Mouse (Mus musculus): ENCODE measurements around the gene Atxn1. TPM values are rescaled to one million over a fixed set of nuclear protein-coding genes. Genes with fewer than 3 reads are reported as not detected.

The Atxn1 gene
- total and polyA plus RNA-seq, 3 experiments: 8.0 to 13.1 (median 9.7) TPM

DNA sequence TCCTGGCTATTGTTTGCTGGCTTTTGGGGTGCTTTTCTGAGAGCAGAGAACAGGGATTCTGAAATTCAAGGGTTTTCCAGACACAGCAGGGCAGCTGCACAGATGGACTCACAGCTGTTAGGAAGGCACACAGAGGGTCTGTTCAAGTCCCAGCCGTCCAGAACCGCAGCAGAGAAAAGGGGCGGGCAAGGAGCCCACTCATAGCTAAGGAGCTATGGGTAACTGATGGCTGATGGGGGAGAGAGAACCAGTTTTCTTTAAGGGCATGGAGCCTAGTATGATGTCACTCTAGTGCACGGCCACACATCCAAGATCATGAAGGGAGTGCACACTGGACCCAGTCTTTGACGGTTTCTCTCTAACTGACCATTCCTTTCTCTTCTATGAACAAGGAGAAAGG is 200.5 kb downstream of the Atxn1 start:
- no peak for DNase-seq (ENCODE audit: extremely low read depth)
- H3K79me2 ChIP-seq (replicated peaks; ENCODE audit: control insufficient read depth, extremely low read depth, insufficient read depth, poor library complexity, severe bottlenecking): no peaks in the 10 kb centered on the region; the same call in 1 of the 2 replicates
- peaks cover 28 to 78% of the 10 kb centered on the region in 2 experiments for H3K36me3 ChIP-seq (replicated peaks in 1 of 2; ENCODE audit: control insufficient read depth in 1 of 2, insufficient read depth in 1 of 2, low read length in 1 of 2)
- H3K4me1 ChIP-seq (ENCODE audit: control insufficient read depth in 1 of 2, insufficient read depth in 2 of 2): peaks cover 3 to 20% of the 10 kb centered on the region in 2 experiments; a peak in 3 of 4 replicates
- TF ChIP-seq ZNF384 (IDR thresholded peaks at IDR 0.05; ENCODE audit: low read depth, low read length) (no peak), CTCF (conservative IDR thresholded peaks at IDR 0.05 in 1 of 2, IDR thresholded peaks at IDR 0.05 in 1 of 2; ENCODE audit: low read depth in 2 of 2, low read length in 2 of 2) (no peak), BHLHE40 (IDR thresholded peaks at IDR 0.05; ENCODE audit: low read depth, low read length) (no peak), HCFC1 (IDR thresholded peaks at IDR 0.05; ENCODE audit: low read depth, low read length) (no peak)
- dilution Hi-C loops (cut with MboI; ENCODE audit: extremely low pct_ligation_motif_present, extremely low pct_unique_long_range_greater_than_20kb, low sequenced_read_pairs) (no loop called here), in situ Hi-C loops (cut with MboI; ENCODE audit: low pct_ligation_motif_present, low pct_unique_long_range_greater_than_20kb, low sequenced_read_pairs) (no loop called here)
- no peak overlapping the region for H3K27ac ChIP-seq (ENCODE audit: insufficient read depth, low read depth)
- no peaks in the 10 kb centered on the region for H3K27me3 ChIP-seq (replicated peaks)
- H3K9me3 ChIP-seq (replicated peaks; ENCODE audit: low read length): no peaks in the 10 kb centered on the region
- no peak overlapping the region for H3K4me2 ChIP-seq (ENCODE audit: insufficient read depth, low read depth, poor library complexity, severe bottlenecking)
- no peak overlapping the region for H3K4me3 ChIP-seq (replicated peaks in 1 of 3; ENCODE audit: low read depth in 2 of 3, low read length in 2 of 3, poor library complexity in 1 of 3)
- H3K9ac ChIP-seq (ENCODE audit: insufficient read depth, low read depth): no peak overlapping the region

DNA sequence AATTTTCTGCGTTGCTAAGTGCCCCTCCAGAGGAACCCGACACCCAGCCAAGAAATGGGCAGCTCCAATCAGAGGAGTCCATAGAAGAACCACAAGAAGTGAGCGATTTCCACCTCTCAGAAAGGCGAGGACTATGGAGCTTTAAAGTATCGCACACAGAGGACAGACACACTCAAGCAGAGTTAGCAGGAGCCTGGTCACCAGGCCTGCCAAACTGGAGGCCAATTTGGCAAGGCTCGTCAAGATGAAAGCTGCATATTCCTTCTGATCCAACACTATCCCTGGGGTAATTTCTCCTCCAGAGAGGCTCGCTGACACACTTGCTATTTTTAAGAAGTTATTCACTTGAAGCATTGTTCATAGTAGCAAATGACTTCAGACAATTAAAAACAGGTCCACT is 202.5 kb downstream of the Atxn1 start:
- peaks cover 35 to 81% of the 10 kb centered on the region in 2 experiments for H3K36me3 ChIP-seq (replicated peaks in 1 of 2; ENCODE audit: control insufficient read depth in 1 of 2, insufficient read depth in 1 of 2, low read length in 1 of 2)
- dilution Hi-C loops (cut with MboI; ENCODE audit: extremely low pct_ligation_motif_present, extremely low pct_unique_long_range_greater_than_20kb, low sequenced_read_pairs) (no loop called here), in situ Hi-C loops (cut with MboI; ENCODE audit: low pct_ligation_motif_present, low pct_unique_long_range_greater_than_20kb, low sequenced_read_pairs) (no loop called here)
- no peak overlapping the region for H3K4me2 ChIP-seq (ENCODE audit: insufficient read depth, low read depth, poor library complexity, severe bottlenecking)
- no peaks in the 10 kb centered on the region; the same call in 1 of the 2 replicates for H3K79me2 ChIP-seq (replicated peaks; ENCODE audit: control insufficient read depth, extremely low read depth, insufficient read depth, poor library complexity, severe bottlenecking)
- no peak for DNase-seq (ENCODE audit: extremely low read depth)
- no peak for TF ChIP-seq USF1 (IDR thresholded peaks at IDR 0.05; ENCODE audit: low read depth, low read length)
- TF ChIP-seq CHD2 (IDR thresholded peaks at IDR 0.05; ENCODE audit: low read length): no peak
- no peak for TF ChIP-seq EP300 (IDR thresholded peaks at IDR 0.05; ENCODE audit: low read length)
- no peak for TF ChIP-seq CHD1 (IDR thresholded peaks at IDR 0.05; ENCODE audit: low read depth, low read length)
- no peak for TF ChIP-seq USF2 (conservative IDR thresholded peaks at IDR 0.05; ENCODE audit: low read depth, low read length)
- no peak for TF ChIP-seq TCF12 (IDR thresholded peaks at IDR 0.05; ENCODE audit: low read depth, low read length)
- TF ChIP-seq SIN3A (IDR thresholded peaks at IDR 0.05; ENCODE audit: low read length): no peak
- no peak for TF ChIP-seq GABPA (IDR thresholded peaks at IDR 0.05; ENCODE audit: insufficient replicate concordance, low read depth, low read length)
- no peak for TF ChIP-seq MXI1 (IDR thresholded peaks at IDR 0.05; ENCODE audit: low read depth, low read length)
- no peak for TF ChIP-seq NELFE (IDR thresholded peaks at IDR 0.05; ENCODE audit: low read depth, low read length)
- no peak for TF ChIP-seq UBTF (IDR thresholded peaks at IDR 0.05; ENCODE audit: low read depth, low read length)
- no peak for TF ChIP-seq RAD21 (IDR thresholded peaks at IDR 0.05; ENCODE audit: low read depth, low read length)
- no peak for TF ChIP-seq ZMIZ1 (IDR thresholded peaks at IDR 0.05; ENCODE audit: low read depth, low read length)
- no peak for TF ChIP-seq RCOR1 (conservative IDR thresholded peaks at IDR 0.05; ENCODE audit: low read depth, low read length)
- TF ChIP-seq BHLHE40 (IDR thresholded peaks at IDR 0.05; ENCODE audit: low read depth, low read length): no peak
- TF ChIP-seq NRF1 (IDR thresholded peaks at IDR 0.05; ENCODE audit: low read depth, low read length): no peak
- no peak for TF ChIP-seq JUN (IDR thresholded peaks at IDR 0.05; ENCODE audit: insufficient read depth, low read depth, low read length)
- TF ChIP-seq POLR2AphosphoS2 (IDR thresholded peaks at IDR 0.05; ENCODE audit: low read depth, low read length): no peak
- no peak for TF ChIP-seq IRF4 (IDR thresholded peaks at IDR 0.05; ENCODE audit: low read depth, low read length)
- no peak for TF ChIP-seq PAX5 (IDR thresholded peaks at IDR 0.05; ENCODE audit: low read length)
- no peaks in the 10 kb centered on the region for H3K27me3 ChIP-seq (replicated peaks)
- no peak overlapping the region for H3K9ac ChIP-seq (ENCODE audit: insufficient read depth, low read depth)
- H3K9me3 ChIP-seq (replicated peaks; ENCODE audit: low read length): no peaks in the 10 kb centered on the region
- no peak overlapping the region for H3K27ac ChIP-seq (ENCODE audit: insufficient read depth, low read depth)
- no peak overlapping the region for H3K4me3 ChIP-seq (replicated peaks in 1 of 3; ENCODE audit: low read depth in 2 of 3, low read length in 2 of 3, poor library complexity in 1 of 3)
- H3K4me1 ChIP-seq (ENCODE audit: control insufficient read depth in 1 of 2, insufficient read depth in 2 of 2): peaks cover 3 to 20% of the 10 kb centered on the region in 2 experiments; a peak in 3 of 4 replicates
